Mouse (Mus musculus) thymus, adult 2 months (tissue): ENCODE results near the gene Tsks.

Experiments used
- CTCF ChIP-seq: fragments of 200-500 bp; IDR thresholded peaks from 2 replicates; pipeline ENCODE4 v1.5.1; 2012; ENCODE audit warnings: mild to moderate bottlenecking, control low read depth, low read length, moderate library complexity, borderline replicate concordance; ENCODE audit not compliant: control insufficient read depth, poor library complexity, insufficient read depth; ENCODE audit errors: extremely low read depth
- POLR2A ChIP-seq: fragments of 200-500 bp; IDR thresholded peaks from 2 replicates; pipeline ENCODE4 v1.6.1; 2012; ENCODE audit warnings: mild to moderate bottlenecking, low read length, control low read depth, moderate library complexity; ENCODE audit not compliant: control insufficient read depth, poor library complexity, insufficient read depth; ENCODE audit errors: extremely low read depth

DNA sequence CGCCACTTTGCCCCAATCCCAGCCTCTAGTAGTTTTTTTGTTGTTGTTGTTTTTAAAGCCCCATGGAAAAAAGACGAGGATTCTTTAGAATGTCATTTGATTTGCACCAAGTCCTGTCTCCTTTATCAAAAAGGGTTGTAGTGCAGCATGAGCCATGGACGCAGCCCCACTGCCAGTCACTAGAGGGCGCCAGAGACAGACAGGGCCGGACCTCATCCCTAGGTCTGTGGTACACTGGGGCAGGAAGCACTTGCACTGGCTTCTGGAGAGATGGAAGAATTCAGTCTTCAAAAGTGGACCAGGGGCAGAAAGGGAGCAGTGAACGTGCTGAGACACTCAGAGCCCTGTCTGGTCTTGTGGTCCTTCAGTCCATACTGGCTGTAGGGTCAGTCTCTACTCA is 40.1 kb downstream of the Tsks start:
- TF ChIP-seq CTCF (peak; percentile 95), POLR2A (no peak)
